ENCODE assay signal across 1 mouse cellular context in the genomic region with DNA sequence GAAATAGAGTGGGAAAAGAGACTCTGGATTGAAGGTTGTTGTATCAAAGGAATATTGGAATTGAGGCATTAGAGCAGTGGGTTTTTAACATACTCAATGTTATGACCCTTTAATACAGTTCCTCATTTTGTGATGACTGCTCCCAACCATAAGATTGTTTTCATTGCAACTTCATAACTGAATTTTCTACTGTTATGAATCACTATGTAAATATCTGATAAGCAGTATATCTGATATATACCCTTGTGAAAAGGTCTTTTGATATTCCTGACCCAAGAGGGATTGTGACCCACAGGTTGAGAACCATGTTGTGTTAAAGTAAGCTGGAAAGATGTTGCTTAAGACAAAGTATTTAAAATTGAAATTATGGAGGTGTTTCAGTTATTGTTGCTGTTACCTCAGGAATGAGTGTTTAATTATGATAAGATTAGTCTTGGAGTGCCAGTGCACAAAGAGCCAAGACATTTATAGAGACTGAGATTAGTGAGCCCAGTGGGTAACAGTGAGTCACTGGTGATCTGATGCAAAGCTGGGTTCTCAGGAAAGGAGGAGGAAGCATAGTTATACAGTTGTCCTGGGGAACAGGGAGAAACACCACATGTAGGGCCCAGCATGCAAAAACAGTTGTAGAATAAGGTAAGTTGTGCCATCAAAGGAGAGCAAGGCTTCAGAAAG.
TF ChIP-seq lines count a peak whose summit lies in the region.

No protein-coding gene starts in this region.

TF ChIP-seq in MEL, 35 proteins besides CTCF, POLR2A, EP300 and RAD21 (continued from another document):
- TF ChIP-seq TCF12 (IDR thresholded peaks at IDR 0.05; ENCODE audit: low read depth, low read length) (peak; percentile 88), TBP (IDR thresholded peaks at IDR 0.05; ENCODE audit: low read depth, low read length) (no peak)
